Mouse (Mus musculus): Measurements from ENCODE around the gene C6.

C6 gene

DNA sequence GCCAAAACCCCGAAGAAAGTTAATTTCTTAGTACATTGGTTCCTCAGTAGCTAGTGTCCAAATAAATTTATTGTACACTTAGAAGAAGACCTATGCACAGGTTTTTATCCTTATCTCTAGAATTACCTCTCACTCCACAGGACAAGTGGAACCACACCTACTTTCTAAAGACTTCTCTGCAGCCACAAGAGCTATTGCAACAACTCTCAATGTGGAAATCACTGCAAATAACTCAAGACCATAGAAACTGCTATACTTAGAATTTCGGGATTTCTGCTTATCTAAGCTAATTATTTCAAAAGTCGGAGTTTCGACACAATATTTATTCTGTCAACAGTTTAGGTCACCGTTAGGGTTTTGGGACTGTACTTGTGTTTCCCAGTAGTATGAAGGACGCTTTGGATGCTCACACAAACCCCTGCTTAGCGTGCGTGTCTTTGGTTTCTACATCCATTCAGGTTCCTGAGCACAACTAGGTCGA is at the start of gene C6:
Gene C6, plus strand, starts transcription at position 346 of the 481 bp plus-strand sequence.
- DNase-seq (ENCODE audit: low read depth, low spot score): no peak

DNA sequence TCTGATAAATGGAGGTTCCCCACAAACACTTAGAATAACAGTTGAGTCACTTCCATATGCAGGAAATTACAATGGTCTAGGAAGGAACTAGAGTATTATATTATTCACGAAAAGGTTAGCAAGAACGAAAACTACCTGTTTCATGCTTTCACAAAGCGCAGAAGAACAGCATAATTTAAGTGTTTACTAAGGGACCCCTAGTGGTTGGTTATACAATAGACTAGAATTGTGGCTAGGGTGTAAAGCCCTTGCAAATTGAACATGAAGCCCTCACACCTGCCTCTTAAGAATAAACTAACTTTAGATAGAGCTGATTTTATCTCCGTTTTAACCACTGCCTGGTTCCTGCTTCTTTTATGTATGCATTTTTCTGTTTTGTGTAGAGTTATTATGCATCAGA is 29.4 kb upstream of the C6 start:
- DNase-seq (ENCODE audit: low read depth, low spot score): no peak

DNA sequence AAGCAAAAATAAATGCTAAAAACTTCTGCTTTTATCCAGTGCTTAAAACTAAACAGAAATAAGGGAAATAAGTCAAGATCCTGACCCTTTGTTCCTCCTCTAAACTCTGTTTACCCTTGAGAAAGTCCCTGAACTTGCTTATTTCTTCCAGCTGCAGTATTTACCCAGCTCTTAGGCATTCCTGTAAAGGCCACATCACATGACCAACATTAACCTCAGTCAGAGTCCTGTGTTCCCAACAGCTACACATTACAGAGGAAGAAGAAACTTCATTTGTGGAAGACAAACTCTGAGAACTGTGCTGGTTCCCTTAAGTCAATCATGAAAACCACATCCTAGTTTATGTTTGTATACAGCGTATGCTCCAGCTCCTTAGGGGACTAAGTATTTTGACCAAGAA is 7.2 kb downstream of the C6 start:
- no peak for DNase-seq (ENCODE audit: low read depth, low spot score)

DNA sequence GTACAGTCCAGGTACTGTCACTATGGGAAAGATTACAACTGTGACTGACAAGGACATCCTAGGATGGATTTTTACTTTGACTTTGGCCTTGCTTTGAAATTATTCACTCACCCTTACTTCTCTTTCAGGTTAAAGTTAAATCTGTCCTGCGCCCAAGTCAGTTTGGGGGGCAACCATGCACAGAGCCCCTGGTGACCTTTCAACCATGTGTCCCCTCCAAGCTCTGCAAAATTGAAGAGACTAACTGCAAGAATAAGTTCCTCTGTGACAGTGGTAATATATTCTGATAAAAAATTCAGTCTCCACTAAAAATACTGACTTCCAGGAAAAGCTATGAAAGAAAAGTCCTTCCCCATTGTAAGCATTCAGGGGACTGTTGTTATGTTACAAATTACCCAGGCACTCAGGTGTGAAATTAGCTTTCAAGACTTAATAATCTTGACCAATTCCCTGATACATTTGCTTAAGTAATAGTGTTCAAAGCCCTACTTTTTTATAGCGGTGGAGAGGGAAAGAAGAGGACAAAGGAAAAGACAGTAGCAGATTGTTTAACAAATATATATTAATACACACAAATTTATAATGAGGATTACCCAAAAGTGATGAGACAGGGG is 8.1 kb downstream of the C6 start:
- DNase-seq (ENCODE audit: low read depth, low spot score): no peak

DNA sequence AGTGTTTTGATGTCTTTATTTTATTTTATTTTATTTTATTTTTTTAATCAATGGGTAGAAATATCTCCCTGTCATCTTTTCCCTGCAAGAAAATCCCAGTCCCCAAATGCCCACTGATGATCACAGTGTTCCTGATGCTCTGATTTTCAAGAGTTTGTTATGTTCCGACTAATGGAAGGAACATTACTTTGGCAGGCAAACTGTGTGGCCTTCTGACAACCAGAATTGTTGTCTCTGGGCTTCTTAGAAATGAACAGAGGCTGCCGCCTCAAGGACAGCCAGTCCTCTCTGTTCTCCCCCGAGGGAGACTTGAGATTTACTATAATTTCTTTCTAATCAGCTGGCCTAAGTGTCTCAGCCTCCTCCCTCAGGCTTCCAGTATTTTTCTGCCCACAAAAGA is 20.7 kb downstream of the C6 start:
- DNase-seq (ENCODE audit: low read depth, low spot score): no peak

DNA sequence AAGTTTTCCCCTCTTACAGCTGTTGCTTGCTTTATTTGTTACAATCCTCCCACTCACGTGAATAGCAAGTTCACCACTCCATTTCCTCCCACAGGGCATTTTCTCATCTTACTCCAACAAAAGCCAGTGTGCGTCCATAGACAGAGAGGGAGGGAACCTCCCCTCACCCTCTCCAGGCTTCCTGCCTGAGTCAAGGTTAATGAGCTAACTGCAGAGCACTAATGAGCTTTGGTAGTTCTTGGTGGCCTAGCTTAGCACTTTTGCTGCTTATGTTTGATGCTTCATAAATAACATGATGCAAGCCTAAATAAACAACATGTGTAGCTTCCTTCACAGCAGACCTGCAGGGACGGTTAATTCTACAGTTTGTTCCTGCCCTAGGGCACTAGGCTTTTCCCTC is 63.4 kb downstream of the C6 start:
- DNase-seq (ENCODE audit: low read depth, low spot score): no peak

DNA sequence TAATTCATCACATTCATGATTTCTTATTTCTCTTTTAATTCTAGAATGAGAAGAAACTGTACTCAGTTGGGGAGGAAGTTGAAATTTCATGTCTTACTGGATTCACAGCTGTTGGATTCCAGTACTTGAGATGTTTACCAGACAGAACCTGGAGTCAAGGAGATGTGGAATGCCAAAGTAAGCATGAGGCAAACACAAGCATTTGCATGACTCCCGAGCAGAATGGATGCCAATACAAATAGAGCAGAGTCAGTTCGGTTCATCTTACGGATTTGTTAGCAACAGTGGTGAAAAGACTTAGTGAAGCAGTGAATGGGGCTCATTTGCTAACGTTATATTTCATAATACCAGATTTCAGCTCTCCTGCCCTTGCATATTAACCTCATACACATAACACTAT is 69.9 kb downstream of the C6 start:
- DNase-seq (ENCODE audit: low read depth, low spot score): no peak

DNA sequence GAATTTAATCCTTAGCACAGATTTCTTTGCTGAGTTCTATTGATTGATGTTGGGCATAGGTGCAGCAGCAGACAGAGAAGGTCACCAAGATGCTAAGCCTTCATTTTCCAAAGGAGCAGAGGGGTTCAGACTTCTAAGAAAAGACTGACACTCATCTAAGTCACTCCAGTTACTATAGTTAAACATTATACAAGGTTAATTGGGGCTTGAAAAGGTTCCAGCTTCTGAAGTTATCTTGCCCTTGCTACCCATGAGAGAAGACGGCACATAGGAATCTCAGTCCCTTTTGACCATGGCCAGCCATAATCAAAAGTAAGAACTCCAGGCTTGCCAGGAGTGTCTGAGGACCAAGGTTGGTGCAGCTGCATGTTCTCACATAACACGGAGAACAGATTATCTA is 77.3 kb downstream of the C6 start:
- DNase-seq (ENCODE audit: low read depth, low spot score): no peak

DNA sequence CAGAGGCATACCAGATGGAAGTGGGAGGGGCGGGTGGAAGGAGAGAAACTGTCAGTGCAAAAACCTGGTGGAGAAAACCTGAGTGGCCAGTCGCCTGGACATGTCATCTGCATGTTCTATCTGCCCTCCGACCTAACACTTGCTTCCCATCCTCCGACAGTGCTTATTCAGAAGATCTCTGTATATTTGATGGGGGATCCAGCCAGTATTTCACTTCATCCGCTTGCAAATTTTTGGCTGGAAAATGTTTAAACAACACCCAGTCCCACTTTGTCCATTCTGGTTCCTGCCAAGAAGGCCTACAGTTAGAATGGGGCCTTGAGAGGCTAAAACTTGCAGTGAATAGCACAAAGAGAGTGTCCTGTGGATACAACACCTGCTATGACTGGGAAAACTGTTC is 81.2 kb downstream of the C6 start:
- DNase-seq (ENCODE audit: low read depth, low spot score): no peak

DNA sequence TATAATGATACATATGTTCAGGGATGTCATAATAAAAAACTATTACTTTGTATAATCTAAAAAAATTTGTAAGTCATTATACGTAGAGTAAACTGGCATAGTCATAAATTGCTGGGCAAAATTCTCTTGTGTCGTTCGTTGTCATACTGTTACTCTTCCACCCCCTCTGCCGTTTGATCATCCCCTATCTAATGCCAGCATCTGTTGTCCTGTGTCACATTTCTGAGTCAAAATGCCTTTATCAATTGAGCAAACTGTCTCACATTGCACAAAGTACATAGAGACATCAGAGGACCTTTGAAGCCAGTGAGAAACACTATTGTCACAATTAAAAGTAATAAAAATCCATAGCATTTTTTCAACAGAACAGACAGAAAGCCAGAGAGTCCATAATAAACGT is 88.0 kb downstream of the C6 start:
- DNase-seq (ENCODE audit: low read depth, low spot score): no peak

DNA sequence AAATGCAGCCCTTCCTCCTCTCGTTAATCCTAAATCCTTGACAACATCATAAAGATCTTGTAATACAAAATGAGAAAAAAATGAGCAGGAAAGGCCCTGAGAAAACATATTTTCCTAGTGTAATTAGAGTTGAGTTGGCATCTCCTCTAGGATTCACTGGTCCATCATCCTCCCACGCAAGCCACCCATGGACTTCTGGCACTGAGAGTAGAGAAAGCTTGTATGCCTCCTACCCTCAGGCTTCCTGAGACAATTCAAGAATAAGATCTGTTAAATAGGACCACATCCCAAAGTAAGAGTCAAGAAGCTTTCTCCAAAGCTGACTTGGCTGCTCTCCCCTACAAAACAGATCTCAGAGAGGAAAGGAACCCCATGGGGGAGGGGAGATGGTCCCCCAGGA is 88.7 kb downstream of the C6 start:
- no peak for DNase-seq (ENCODE audit: low read depth, low spot score)

DNA sequence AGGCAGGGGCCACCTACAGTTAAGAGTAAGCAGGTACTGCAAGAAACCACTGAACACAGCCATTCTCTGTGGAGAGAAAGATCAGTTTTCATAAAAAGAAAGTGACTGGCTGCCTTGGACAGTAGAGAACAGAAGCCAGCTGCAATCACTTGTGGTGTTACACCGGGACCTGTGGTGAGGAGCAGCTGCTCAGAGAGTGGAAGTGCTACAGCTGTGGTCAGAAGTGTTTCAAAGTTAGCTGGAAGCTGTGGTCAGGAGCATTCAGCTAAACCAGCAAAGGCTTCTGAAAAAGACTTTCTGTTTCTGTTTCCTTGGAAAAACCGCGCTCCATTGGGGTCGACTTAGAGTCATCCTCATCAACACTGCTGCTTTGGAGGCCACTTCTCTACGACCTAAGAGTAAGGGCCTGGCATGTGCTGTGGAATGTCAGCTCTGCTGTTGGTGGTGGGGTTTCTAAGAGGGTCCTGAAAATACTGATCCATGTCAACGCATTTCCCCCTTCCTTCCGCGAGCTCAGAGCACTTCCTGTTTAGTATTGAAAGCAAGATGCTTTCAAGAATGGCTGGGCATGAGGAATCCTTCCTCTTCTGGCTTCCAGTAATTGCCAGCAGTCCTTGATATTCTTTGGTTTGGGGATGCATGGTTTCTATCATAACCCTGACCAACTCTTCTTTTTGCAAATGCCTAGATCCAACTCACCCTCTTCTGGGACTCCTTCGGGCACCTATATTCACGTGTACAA is 89.9 kb downstream of the C6 start:
- no peak for DNase-seq (ENCODE audit: low read depth, low spot score)

DNA sequence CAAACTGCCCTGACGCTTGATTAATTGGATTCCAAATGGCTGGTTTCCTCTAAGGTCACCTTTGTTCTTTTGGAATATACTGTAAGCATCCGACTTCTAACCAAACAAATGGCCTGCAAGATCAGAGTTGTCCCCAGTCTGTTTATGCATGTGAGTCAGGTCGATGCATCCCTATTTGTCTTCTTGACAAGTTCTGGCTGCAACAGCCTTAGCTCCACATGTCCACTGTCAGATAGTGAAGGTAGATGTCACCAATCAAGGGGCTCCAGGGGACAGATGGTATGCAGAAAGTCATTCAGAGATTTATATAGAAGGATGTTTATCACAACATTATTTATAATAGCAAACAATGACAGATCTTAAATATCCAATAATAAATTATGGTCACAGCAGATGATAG is 91.5 kb downstream of the C6 start:
- no peak for DNase-seq (ENCODE audit: low read depth, low spot score)

DNA sequence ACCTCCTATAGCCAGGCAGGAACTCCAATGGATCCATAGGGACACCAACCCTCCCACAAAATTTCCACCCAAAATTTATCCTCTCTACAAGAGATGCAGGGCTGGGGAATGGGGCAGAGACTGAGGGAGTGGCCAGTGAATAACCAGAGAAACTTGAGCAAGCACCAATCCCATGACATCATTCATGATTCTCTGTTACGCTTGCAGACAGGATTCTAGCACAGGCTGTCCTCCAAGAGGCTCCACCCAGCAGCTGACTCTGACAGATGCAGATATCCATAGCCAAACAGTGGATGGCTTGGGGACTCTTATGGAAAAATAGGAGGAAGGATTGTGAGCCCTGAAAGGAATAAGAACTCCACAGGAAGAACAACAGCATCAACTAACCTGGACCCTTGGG is 94.2 kb downstream of the C6 start:
- DNase-seq (ENCODE audit: low read depth, low spot score): no peak

DNA sequence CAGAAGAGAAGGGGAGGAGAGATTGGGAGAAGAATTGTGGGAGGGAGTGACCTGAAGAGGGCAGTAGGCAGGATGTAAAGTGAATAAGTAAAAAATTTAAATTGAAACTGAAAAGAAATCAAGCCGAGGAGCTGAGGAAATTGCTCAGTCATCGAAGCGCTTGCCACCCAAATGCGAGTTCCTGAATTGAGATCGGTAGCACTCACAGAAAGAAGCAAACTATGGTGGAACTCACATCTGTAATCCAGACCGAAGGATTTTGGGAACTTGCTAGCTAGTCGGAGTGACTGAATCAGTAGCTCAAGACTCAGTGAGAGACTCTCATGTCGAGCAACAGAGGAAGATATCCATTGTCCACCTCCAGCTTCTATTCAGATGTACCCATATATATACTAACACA is 94.8 kb downstream of the C6 start:
- DNase-seq (ENCODE audit: low read depth, low spot score): no peak

DNA sequence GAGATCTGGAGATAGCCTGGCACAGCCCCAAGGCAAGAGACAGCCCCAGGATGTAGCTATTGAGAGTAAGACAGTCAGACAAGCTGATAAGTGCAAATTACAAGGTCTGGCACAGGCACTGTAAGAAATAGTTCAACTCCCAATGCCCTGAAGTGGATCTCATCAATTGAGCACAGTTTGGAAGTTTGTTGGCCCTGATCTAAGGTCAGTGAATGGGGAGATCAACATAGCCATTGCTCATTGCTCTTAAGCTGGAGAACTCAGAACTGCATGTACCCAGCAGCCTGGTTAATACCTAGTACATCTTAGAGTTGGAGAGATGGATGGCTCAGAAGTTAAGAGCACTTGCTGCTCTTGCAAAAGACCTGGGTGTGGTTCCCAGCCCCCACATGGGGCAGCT is 100.8 kb downstream of the C6 start:
- DNase-seq (ENCODE audit: low read depth, low spot score): no peak

DNA sequence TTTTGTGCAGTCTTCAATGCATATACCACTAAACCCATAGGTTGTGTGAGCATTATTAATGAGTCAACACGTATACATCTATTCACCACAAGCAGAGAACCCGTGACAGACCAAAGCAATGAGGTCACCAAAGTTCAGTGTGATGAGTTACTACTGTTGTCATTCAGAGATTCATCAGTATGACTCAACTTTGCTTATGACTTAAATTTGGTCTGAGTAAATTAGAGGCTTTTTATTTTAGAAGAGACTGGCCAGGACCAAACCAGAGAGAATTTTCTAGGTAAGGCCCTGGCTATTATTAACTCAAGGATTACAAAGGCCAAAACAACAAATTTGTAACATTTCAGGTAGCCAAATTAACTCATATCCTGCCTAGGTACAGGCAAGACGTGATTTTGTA is 109.4 kb downstream of the C6 start:
- DNase-seq (ENCODE audit: low read depth, low spot score): no peak

DNA sequence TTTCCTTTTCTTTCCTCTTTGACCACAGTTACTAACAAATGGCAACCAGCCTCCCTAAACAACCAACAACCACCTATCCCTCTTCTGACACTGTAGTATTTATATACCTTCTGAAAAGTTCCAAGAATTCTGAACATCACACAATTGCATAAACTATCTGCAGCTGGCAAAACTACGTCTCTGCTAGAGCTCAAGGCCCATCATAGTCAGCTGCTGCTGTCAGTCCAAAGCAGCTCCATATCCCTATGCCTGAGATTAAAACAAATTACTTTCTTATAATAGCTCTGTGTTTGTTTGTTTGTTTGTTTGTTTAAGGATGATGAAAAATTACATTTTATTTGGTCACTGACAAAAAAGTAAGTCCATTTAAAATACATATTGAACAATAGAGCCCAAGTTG is 123.0 kb downstream of the C6 start:
- DNase-seq (ENCODE audit: low read depth, low spot score): no peak
